Mouse (Mus musculus) lung, postnatal 0 days (tissue): ENCODE data around the gene Itga3.

Experiments used
- CTCF ChIP-seq: IDR thresholded peaks from 2 replicates; pipeline ENCODE4 v1.5.1; 2016; ENCODE audit warnings: antibody characterized with exemption, mild to moderate bottlenecking
- EP300 ChIP-seq: IDR thresholded peaks from 2 replicates; pipeline ENCODE4 v1.6.1; 2016; ENCODE audit warnings: antibody characterized with exemption, mild to moderate bottlenecking, control low read depth

GRCm38 (mm10) chr11:95043608-95044007, 33.0 kb downstream of the Itga3 start:
- TF ChIP-seq CTCF: no peak
- TF ChIP-seq EP300: no peak
